Mouse (Mus musculus) CD4-positive, CD25-positive, alpha-beta regulatory T cell (primary cell): Measurements from ENCODE around the gene Pck2. TPM values are rescaled to one million over a fixed set of nuclear protein-coding genes. Genes with fewer than 3 reads are reported as not detected.

Source experiments
- polyA plus RNA-seq: library from polyadenylated mRNA; unstranded; fragments of 100-300 nt; shearing (Covaris generic); gene quantifications from one replicate; pipeline ENCODE4 v1.2.1, GENCODE M21; 2017

Pck2 gene
- polyA plus RNA-seq: 30.9 TPM

GRCm38 (mm10) chr14:55540067-55540786, at the start of gene Pck2:
Gene Pck2, plus strand, starts transcription at chr14:55540266.

GRCm38 (mm10) chr14:55490361-55491201, 49.5 kb upstream of the Pck2 start, which contains the start of gene Carmil3:
Gene Carmil3, plus strand, starts transcription at chr14:55490651.

GRCm38 (mm10) chr14:55510125-55510731, 29.8 kb upstream of the Pck2 start, which contains the start of gene Cpne6:
Gene Cpne6, plus strand, starts transcription at chr14:55510445.

GRCm38 (mm10) chr14:55524785-55525184, 15.3 kb upstream of the Pck2 start, which contains the start of gene Nrl:
Gene Nrl, minus strand, starts transcription at chr14:55524981.

GRCm38 (mm10) chr14:55559799-55560201, 19.7 kb downstream of the Pck2 start, which contains the start of gene Dcaf11:
Gene Dcaf11, plus strand, starts transcription at chr14:55560006.

GRCm38 (mm10) chr14:55560202-55561073, 20.4 kb downstream of the Pck2 start, which contains the start of gene A730061H03Rik:
Gene A730061H03Rik, minus strand, starts transcription at chr14:55560406.

GRCm38 (mm10) chr14:55575302-55575701, 35.2 kb downstream of the Pck2 start, which contains the start of gene Fitm1:
Gene Fitm1, plus strand, starts transcription at chr14:55575617.

GRCm38 (mm10) chr14:55577871-55578667, 38.0 kb downstream of the Pck2 start, which contains the start of gene Psme1:
Gene Psme1, plus strand, starts transcription at chr14:55578123.

GRCm38 (mm10) chr14:55584702-55585565, 44.9 kb downstream of the Pck2 start, which contains the start of gene Emc9:
Gene Emc9, minus strand, starts transcription at chr14:55585302.

GRCm38 (mm10) chr14:55590748-55591330, 50.8 kb downstream of the Pck2 start, which contains the start of gene Psme2:
Gene Psme2, minus strand, starts transcription at chr14:55591113.

GRCm38 (mm10) chr14:55591331-55591891, 51.3 kb downstream of the Pck2 start, which contains the start of gene Rnf31:
Gene Rnf31, plus strand, starts transcription at chr14:55591708.

Other genes with a start within 250 kb of the Pck2 start
- gene Dhrs4, start 61.5 kb upstream of the Pck2 start, polyA plus RNA-seq: 37.4 TPM
- gene Carmil3, start 49.6 kb upstream of the Pck2 start, polyA plus RNA-seq: 0.60 TPM
- gene Cpne6, start 29.8 kb upstream of the Pck2 start, polyA plus RNA-seq: 0.05 TPM
- gene Nrl, start 15.3 kb upstream of the Pck2 start, polyA plus RNA-seq: 0.08 TPM
- gene Dcaf11, start 19.7 kb downstream of the Pck2 start, polyA plus RNA-seq: 139 TPM
- gene A730061H03Rik, start 20.1 kb downstream of the Pck2 start, polyA plus RNA-seq: 4.4 TPM
- not detected for gene Fitm1, start 35.4 kb downstream of the Pck2 start, polyA plus RNA-seq
- gene Psme1, start 37.9 kb downstream of the Pck2 start, polyA plus RNA-seq: 1,061 TPM
- 41.4 TPM for gene Emc9, start 45.0 kb downstream of the Pck2 start, polyA plus RNA-seq
- gene Psme2, start 50.8 kb downstream of the Pck2 start, polyA plus RNA-seq: 694 TPM
- gene Rnf31, start 51.4 kb downstream of the Pck2 start, polyA plus RNA-seq: 64.2 TPM
- gene Irf9, start 63.3 kb downstream of the Pck2 start, polyA plus RNA-seq: 196 TPM
- 9.6 TPM for gene Rec8, start 77.8 kb downstream of the Pck2 start, polyA plus RNA-seq
- gene Ipo4, start 95.7 kb downstream of the Pck2 start, polyA plus RNA-seq: 70.3 TPM
- 1.3 TPM for gene Gm49378, start 97.6 kb downstream of the Pck2 start, polyA plus RNA-seq
- 83.6 TPM for gene Tm9sf1, start 103.5 kb downstream of the Pck2 start, polyA plus RNA-seq
- gene Tssk4, start 109.9 kb downstream of the Pck2 start, polyA plus RNA-seq: 2.1 TPM
- 111 TPM for gene Mdp1, start 120.2 kb downstream of the Pck2 start, polyA plus RNA-seq
- 50.7 TPM for gene Gmpr2, start 131.7 kb downstream of the Pck2 start, polyA plus RNA-seq
- gene Nedd8, start 131.9 kb downstream of the Pck2 start, polyA plus RNA-seq: 388 TPM
- gene Tinf2, start 141.6 kb downstream of the Pck2 start, polyA plus RNA-seq: 69.1 TPM
- gene Tgm1, start 173.7 kb downstream of the Pck2 start, polyA plus RNA-seq: 0.47 TPM
- gene Rabggta, start 182.0 kb downstream of the Pck2 start, polyA plus RNA-seq: 75.9 TPM
- 36.0 TPM for gene Dhrs1, start 205.4 kb downstream of the Pck2 start, polyA plus RNA-seq
- gene Nop9, start 205.4 kb downstream of the Pck2 start, polyA plus RNA-seq: 51.0 TPM
- not detected for gene Cideb, start 218.2 kb downstream of the Pck2 start, polyA plus RNA-seq
- gene Ltb4r2, start 221.2 kb downstream of the Pck2 start, polyA plus RNA-seq: 0.07 TPM
- 1.9 TPM for gene Ltb4r1, start 225.7 kb downstream of the Pck2 start, polyA plus RNA-seq
- 0.32 TPM for gene Adcy4, start 243.8 kb downstream of the Pck2 start, polyA plus RNA-seq
- 67.6 TPM for gene Ripk3, start 248.6 kb downstream of the Pck2 start, polyA plus RNA-seq